Mouse (Mus musculus) liver, postnatal 0 days (tissue): Measurements from ENCODE around the gene Actn4. TPM values are rescaled to one million over a fixed set of nuclear protein-coding genes. Genes with fewer than 3 reads are reported as not detected.

Experiments
- ATAC-seq: fragments of 200-750 bp; cut with Nextera tagmentation; 2 replicates; pipeline ENCODE4 v1.8.0; 2017; ENCODE audit warnings: mild to moderate bottlenecking, moderate library complexity
- DNase-seq: peaks from one replicate; pipeline ENCODE4 v3.0.0-alpha.2; 2016
- H3K27ac ChIP-seq: fragments of 300-500 bp; sonication (generic); 2 replicates; pipeline ENCODE4 v1.5.1; 2014; ENCODE audit warnings: antibody characterized with exemption, moderate library complexity, mild to moderate bottlenecking, low read depth
- H3K27me3 ChIP-seq: fragments of 300-500 bp; sonication (generic); 2 replicates; pipeline ENCODE4 v1.6.1; 2014; ENCODE audit warnings: low read length, control low read depth, mixed read lengths; ENCODE audit not compliant: insufficient read depth
- H3K36me3 ChIP-seq: fragments of 300-500 bp; sonication (generic); replicated peaks from 2 replicates; pipeline ENCODE4 v1.6.1; 2014; ENCODE audit warnings: mild to moderate bottlenecking, control low read depth, low read length, moderate library complexity, mixed read lengths; ENCODE audit not compliant: insufficient read depth
- H3K4me1 ChIP-seq: fragments of 300-500 bp; sonication (generic); 2 replicates; pipeline ENCODE4 v1.6.1; 2014; ENCODE audit warnings: antibody characterized with exemption, mild to moderate bottlenecking, control low read depth; ENCODE audit not compliant: insufficient read depth
- H3K4me2 ChIP-seq: fragments of 300-500 bp; sonication (generic); 2 replicates; pipeline ENCODE4 v1.6.1; 2014; ENCODE audit warnings: low read depth, mild to moderate bottlenecking, low read length, moderate library complexity, mixed read lengths
- H3K4me3 ChIP-seq: fragments of 300-500 bp; sonication (generic); 2 replicates; pipeline ENCODE4 v1.5.1; 2014; ENCODE audit warnings: low read depth, low read length
- H3K9ac ChIP-seq: fragments of 300-500 bp; sonication (generic); replicated peaks from 2 replicates; pipeline ENCODE4 v1.6.1; 2014; ENCODE audit warnings: mild to moderate bottlenecking, moderate library complexity
- H3K9me3 ChIP-seq: fragments of 300-500 bp; sonication (generic); 2 replicates; pipeline ENCODE4 v1.6.1; 2016; ENCODE audit warnings: mild to moderate bottlenecking, control low read depth, low read length, mixed read lengths
- CTCF ChIP-seq: sonication (generic); IDR thresholded peaks from 2 replicates; pipeline ENCODE4 v1.5.1; 2016; ENCODE audit warnings: antibody characterized with exemption, low read depth
- EP300 ChIP-seq: IDR thresholded peaks from 2 replicates; pipeline ENCODE4 v1.6.1; 2016; ENCODE audit warnings: antibody characterized with exemption, low read depth, mild to moderate bottlenecking
- WGBS: fragments of 180-500 bp; shearing (Covaris S2); extraction: QIAGEN DNeasy Blood & Tissue Kit; methylation state at CpG from one replicate; pipeline ENCODE4 v1.1.7; 2014; ENCODE audit not compliant: insufficient replicate concordance; 5-methylcytosine and 5-hydroxymethylcytosine counted together
- polyA plus RNA-seq: library from polyadenylated mRNA; unstranded; fragments of >200 nt; fragmentation: Nextera tagmentation; extraction: Ambion mirVana; gene quantifications from 2 replicates; pipeline ENCODE4 v1.2.1, GENCODE M21; 2015

The Actn4 gene
- polyA plus RNA-seq, 1 experiment from 2014 or later = 81.2 TPM

- peaks cover 56% of the 10 kb centered on the region for H3K36me3 ChIP-seq
- ATAC-seq (peak; percentile 84), DNase-seq (peak; percentile 60)
- peak overlapping the region; percentile 79 for H3K27ac ChIP-seq
- TF ChIP-seq EP300 = peak; percentile 61; the same call in 1 of the 2 replicates
- TF ChIP-seq CTCF = no peak
- H3K4me2 ChIP-seq = 0 out of 2 replicates have a peak overlapping the region, but pooled peaks have one; percentile 0
- peaks cover 48% of the 10 kb centered on the region for H3K4me1 ChIP-seq
- H3K9me3 ChIP-seq = no peaks in the 10 kb centered on the region
- WGBS = 57% methylated on average over 10 of the region's 10 CpGs
- H3K27me3 ChIP-seq = no peaks in the 10 kb centered on the region
- H3K9ac ChIP-seq = 0 out of 2 replicates have a peak overlapping the region, but pooled peaks have one; percentile 4
- no peak overlapping the region for H3K4me3 ChIP-seq
These were observed 44.4 kb downstream of the Actn4 start for GRCm38 (mm10) chr7:28917503-28918426.

GRCm38 (mm10) chr7:28916491-28916890, 45.6 kb downstream of the Actn4 start:
- Histone ChIP-seq H3K9me3 (no peaks in the 10 kb centered on the region), H3K4me3 (no peak overlapping the region), H3K27ac (peak overlapping the region; percentile 79), H3K4me2 (no peak overlapping the region), H3K9ac (no peak overlapping the region), H3K36me3 (peaks cover 65% of the 10 kb centered on the region), H3K27me3 (no peaks in the 10 kb centered on the region), H3K4me1 (peaks cover 36% of the 10 kb centered on the region)
- no peak for DNase-seq
- no peak for TF ChIP-seq EP300
- peak; percentile 74 for TF ChIP-seq CTCF
- no peak for ATAC-seq

- DNase-seq (no peak), ATAC-seq (no peak)
- Histone ChIP-seq H3K9ac (no peak overlapping the region), H3K9me3 (no peaks in the 10 kb centered on the region), H3K4me2 (no peak overlapping the region), H3K4me1 (peaks cover 11% of the 10 kb centered on the region), H3K4me3 (no peak overlapping the region), H3K27ac (no peak overlapping the region; the same call in 1 of the 2 replicates), H3K27me3 (no peaks in the 10 kb centered on the region), H3K36me3 (peaks cover 80% of the 10 kb centered on the region)
- WGBS = 89% methylated on average over 11 of the region's 11 CpGs
- no peak for TF ChIP-seq EP300
- no peak for TF ChIP-seq CTCF
These were observed 49.0 kb downstream of the Actn4 start for GRCm38 (mm10) chr7:28913171-28913570.

GRCm38 (mm10) chr7:28911632-28912031, 50.5 kb downstream of the Actn4 start:
- H3K9ac ChIP-seq = no peak overlapping the region
- H3K27me3 ChIP-seq = no peaks in the 10 kb centered on the region
- DNase-seq (peak; percentile 39), ATAC-seq (peak; percentile 72)
- WGBS = 83% methylated on average over 4 of the region's 4 CpGs
- no peaks in the 10 kb centered on the region for H3K4me1 ChIP-seq
- H3K4me3 ChIP-seq = no peak overlapping the region
- H3K36me3 ChIP-seq = peaks cover 94% of the 10 kb centered on the region
- no peak for TF ChIP-seq CTCF
- TF ChIP-seq EP300 = peak; percentile 41; the same call in 1 of the 2 replicates
- no peaks in the 10 kb centered on the region for H3K9me3 ChIP-seq
- H3K27ac ChIP-seq = peak overlapping the region; percentile 66; the same call in 1 of the 2 replicates
- H3K4me2 ChIP-seq = no peak overlapping the region

- Histone ChIP-seq H3K9me3 (no peaks in the 10 kb centered on the region), H3K4me3 (no peak overlapping the region), H3K36me3 (peaks cover 95% of the 10 kb centered on the region), H3K4me1 (no peaks in the 10 kb centered on the region), H3K27me3 (no peaks in the 10 kb centered on the region), H3K27ac (no peak overlapping the region), H3K9ac (no peak overlapping the region), H3K4me2 (no peak overlapping the region)
- no peak for DNase-seq
- ATAC-seq = no peak
- TF ChIP-seq CTCF = no peak
- no peak for TF ChIP-seq EP300
- WGBS = 88% methylated on average over 5 of the region's 5 CpGs
These were observed 54.9 kb downstream of the Actn4 start for GRCm38 (mm10) chr7:28907195-28907594.

GRCm38 (mm10) chr7:28903778-28904177, 58.4 kb downstream of the Actn4 start:
- H3K27me3 ChIP-seq = no peaks in the 10 kb centered on the region
- TF ChIP-seq CTCF (no peak), EP300 (no peak)
- no peak overlapping the region for H3K9ac ChIP-seq
- DNase-seq (no peak), ATAC-seq (no peak)
- no peaks in the 10 kb centered on the region for H3K4me1 ChIP-seq
- whole genome bisulfite sequencing = 87% methylated on average over 10 of the region's 10 CpGs
- no peak overlapping the region for H3K4me3 ChIP-seq
- H3K4me2 ChIP-seq = no peak overlapping the region
- H3K36me3 ChIP-seq = peaks cover 95% of the 10 kb centered on the region
- no peak overlapping the region for H3K27ac ChIP-seq
- no peaks in the 10 kb centered on the region for H3K9me3 ChIP-seq
